Mouse (Mus musculus) adipocyte (in vitro differentiated cells): ENCODE measurements around the gene Vezf1.

ENCODE experiments used
- DNase-seq: peaks from one replicate; pipeline ENCODE4 v3.0.0-alpha.2; 2016; ENCODE audit warnings: low spot score

Gene Vezf1

DNA sequence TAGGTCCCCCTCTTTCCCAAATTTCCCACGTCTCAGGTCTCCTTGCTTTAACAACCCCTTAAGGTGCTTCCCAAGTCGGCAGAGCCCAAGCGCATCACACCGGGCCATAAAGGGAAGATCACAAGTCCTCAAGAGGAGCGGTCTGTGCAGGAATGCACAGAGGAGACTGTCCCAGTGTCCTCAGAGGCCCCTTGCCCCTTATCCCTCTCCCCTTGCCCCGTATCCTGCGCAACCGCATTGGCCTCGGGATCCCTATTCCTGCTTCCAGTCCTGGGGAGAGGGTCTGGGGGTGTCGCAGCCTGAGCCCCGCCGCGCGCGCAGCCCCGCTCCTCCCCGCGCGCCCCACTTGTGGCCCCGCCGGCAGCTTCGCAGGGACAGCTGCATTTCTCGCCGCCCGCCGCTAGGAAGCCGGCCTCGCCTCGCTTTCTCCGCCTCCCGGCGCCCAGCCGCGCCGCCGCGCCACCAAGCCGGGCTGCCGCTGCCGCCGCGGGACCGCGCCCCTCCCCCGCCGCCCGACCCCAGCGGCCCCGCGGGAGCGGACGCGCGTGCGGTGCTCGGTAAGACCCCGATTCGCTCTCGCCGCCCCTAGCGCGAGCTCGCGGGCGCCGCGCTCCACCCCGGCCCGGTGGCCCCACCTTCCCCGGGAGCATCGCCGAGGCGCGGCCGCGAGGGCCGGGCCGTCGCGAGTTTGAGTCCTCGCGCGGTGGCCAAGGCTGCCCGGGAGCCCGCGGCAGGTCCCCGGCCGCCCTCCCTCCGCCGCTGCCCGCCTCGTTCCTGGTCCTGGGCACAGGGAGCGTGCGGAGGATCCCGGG lies 30.9 kb downstream of the Vezf1 start:
- DNase-seq, result peak; percentile 54

DNA sequence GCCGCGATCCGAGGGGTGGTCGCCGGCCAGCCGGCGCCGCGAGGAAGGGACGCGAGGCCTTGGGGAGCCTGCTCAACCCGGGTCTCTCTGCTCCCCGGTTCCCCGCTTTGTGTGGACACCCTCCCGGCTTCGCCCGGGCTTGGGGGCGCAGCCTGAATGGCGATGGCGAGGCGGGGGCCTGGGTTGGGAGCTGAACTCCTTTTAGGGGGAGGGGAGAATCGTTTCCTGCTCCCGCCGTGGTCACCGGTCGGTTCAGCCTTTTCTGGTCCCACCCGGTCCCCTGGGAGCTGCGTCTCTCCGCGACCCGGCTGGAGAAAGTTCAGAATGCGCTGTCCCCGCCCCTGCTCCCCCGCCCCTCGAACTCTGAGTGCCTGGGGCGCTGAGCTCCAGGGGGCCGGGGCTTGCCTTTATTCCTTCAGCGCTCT lies 31.5 kb downstream of the Vezf1 start:
- DNase-seq, result peak; percentile 45

DNA sequence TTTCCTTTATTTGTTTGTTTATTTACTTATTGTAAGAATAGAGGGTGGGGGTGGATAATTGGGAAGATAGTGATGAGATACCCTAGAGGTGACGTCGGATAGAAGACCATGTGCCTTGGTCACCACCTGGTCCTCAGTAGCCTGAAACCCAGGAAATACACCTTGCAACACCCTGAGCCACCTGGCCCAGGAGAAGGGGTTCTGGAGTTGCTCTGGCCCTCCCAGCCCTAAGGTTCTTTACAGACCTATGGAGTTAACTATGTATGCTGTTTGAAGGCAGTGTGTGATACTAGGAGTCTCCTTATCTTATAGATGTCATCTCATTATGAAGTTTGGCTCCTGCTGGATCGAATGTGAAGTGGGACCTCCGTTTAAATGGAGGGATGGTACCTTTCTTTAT lies 32.1 kb downstream of the Vezf1 start:
- no peak for DNase-seq

DNA sequence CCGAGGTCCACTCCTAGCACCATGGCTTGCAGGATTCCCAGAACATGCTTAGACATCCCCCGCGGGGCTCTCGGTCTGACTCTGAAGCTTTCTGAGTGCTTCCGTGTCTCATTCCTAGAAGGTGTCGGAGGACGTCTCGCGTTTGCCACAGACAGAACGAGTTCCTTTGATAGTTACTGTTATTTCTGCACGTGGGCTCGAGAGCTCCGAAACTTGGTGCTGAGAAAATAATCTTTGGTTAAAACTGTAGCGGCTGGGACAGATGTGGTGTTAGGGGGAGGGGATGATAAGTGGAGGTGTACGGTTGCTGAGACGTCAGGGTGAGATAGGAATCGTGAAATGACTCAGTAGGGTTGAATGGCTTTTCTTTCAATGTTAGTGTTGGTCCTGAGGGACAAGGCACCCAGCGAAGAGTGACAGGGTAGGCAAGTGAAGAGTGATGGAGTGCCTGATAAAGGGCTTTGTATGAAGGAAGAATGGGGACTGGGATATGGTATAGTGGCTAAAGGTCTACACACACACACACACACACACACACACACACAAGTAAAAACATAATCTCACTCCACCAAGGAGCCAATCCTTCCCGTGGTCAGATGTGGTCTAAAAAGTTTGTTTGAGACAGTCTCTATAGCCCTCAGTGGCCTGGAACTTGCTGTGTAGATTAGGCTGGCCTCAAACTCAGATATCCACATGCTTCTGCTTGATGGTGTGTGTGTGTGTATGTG lies 35.3 kb downstream of the Vezf1 start:
- DNase-seq, result no peak

- DNase-seq, result no peak
Measured at GRCm38 (mm10) chr11:88105494-88106291, 37.6 kb downstream of the Vezf1 start.

- no peak for DNase-seq
Measured at GRCm38 (mm10) chr11:88106292-88106554, 38.1 kb downstream of the Vezf1 start.

DNA sequence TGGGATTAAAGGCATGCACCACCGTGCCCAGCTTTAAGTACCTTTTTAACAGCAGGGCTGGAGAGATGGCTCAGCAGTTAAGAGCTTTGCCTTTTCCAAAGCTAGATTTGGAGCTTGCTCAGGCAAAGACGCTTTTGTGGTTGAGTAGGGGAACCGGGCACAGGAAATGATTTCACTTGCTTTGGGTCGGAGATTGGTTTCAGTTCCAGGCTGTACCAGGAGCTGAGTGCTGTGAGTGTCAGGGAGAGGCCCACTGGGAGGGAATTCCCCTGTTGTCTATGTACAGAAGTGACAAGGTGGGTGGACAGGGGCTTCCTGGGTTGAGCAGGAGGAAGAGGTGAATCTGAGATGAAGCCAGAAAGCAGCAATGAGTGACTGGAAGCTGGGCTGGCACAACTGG lies 39.3 kb downstream of the Vezf1 start:
- DNase-seq, result no peak

GRCm38 (mm10) chr11:88110031-88110594 lies 42.0 kb downstream of the Vezf1 start:
- DNase-seq, result peak; percentile 66

- DNase-seq, result no peak
Measured at GRCm38 (mm10) chr11:88112078-88112477, 44.0 kb downstream of the Vezf1 start.

DNA sequence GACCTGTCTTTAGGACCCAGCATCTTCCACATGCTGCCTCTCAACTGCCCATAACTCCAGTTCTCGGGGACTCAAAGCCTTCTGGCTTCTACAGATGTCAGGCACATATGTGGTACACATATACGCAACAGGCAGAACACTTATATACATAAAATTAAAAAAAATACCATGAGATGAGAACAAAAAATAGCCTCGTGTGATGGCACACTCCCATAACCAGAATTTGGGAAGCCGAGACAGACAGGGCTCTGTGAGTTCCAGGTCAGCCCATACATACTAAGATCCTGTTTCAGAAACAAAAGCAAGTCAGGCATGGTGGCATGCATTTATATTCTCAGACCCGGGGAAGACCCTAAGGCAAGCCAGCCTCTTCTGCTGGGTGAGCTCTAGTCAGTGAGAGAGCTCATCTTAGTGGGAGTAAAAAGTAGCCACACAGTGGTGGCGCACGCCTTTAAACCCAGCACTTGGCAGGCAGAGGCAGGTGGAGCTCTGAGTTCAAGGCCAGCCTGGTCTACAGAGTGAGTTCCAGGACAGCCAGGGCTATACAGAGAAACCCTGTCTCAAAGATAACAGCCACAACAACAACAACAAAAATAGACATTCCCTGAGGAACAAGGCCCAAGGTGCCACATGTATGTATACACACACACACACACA lies 44.7 kb downstream of the Vezf1 start:
- DNase-seq, result no peak

- peak; percentile 18 for DNase-seq
Measured at GRCm38 (mm10) chr11:88113543-88114271, 45.6 kb downstream of the Vezf1 start.

- no peak for DNase-seq
Measured at GRCm38 (mm10) chr11:88114871-88115301, 46.8 kb downstream of the Vezf1 start.

GRCm38 (mm10) chr11:88116568-88116967 lies 48.5 kb downstream of the Vezf1 start:
- DNase-seq, result no peak

GRCm38 (mm10) chr11:88117356-88118090 lies 49.4 kb downstream of the Vezf1 start:
- DNase-seq, result no peak

- no peak for DNase-seq
Measured at GRCm38 (mm10) chr11:88118091-88118440, 50.0 kb downstream of the Vezf1 start.

DNA sequence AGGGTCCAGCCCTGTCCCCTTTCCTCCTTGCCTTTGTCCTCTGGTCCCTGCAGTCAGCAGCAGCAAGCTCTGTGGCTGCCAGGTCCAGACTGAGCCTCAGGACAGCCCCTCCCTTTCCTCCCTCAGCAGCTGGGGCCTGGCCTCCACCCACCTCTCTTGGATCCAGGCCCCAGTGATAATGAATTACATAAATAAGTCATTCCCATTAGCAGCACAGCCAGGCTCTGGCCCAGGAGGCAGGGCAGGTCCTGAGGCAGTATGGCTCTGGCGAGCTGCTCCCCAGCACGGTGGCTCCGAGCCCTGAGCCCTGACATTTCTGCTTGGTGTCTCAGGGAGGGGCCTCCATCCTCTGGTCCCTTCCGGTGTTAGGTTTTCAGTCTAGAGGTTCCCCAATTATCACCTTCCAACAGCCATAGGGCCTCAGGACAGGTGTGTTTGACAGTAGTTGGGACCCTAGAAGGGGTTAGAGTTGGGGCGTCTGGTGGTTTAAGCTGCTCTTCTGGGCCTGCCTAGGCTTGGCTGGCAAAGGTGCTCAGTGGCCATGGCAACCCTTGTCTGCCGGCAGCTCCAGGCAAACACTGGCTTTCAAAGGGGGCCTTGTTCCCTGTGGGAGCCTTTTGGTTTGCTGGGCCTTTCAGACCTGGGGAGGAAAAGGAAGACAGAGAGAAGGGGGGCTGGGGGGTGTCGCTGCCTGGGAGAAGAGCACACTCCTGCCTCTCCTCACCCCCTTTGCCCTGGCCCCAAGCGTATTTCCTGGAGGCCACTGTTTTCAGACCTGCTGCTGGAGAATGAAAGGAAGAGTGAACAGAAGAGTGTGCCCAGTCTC lies 51.0 kb downstream of the Vezf1 start:
- DNase-seq, result peak; percentile 68

- DNase-seq, result no peak
Measured at GRCm38 (mm10) chr11:88122545-88122944, 54.5 kb downstream of the Vezf1 start.

- no peak for DNase-seq
Measured at GRCm38 (mm10) chr11:88123021-88123420, 54.9 kb downstream of the Vezf1 start.

GRCm38 (mm10) chr11:88123731-88124130 lies 55.7 kb downstream of the Vezf1 start:
- no peak for DNase-seq

DNA sequence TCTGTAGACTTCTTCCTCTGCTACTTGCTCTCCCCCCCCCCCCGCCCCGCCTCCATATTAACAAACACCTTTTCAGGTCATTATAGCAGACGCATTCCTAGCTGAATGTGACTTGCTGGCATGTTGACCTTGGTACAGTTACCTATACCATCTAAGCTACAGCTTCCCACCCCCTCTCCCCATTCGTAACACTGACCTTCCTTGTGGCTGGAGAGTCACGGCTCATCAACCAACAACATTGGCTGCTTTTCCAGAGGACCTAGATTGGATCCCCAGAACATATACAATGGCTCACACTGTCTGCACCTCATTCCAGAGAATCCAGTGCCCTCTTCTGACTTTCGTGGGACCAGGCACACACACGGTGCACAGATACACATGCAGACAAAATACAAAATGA lies 57.4 kb downstream of the Vezf1 start:
- DNase-seq, result no peak
